8 mouse cellular contexts compared by ENCODE assay signal in genomic region chr12:112929562-112930352, GRCm38 (mm10). TPM values are rescaled to one million over a fixed set of nuclear protein-coding genes. Genes with fewer than 3 reads are reported as not detected.
DNase-seq lines count a peak whose midpoint lies in the region; ATAC-seq and TF ChIP-seq lines count a peak whose summit lies in the region.

Gene Jag2, minus strand, starts transcription at chr12:112929776.

- H3K79me3 ChIP-seq in C2C12 (ENCODE audit: low read depth), result peaks cover 26% of the 10 kb centered on the region

- no peaks in the 10 kb centered on the region for H3K4me1 ChIP-seq in bone marrow macrophage, adult 2 months (ENCODE audit: control insufficient read depth, insufficient read depth, low read length)
- peaks cover 8% of the 10 kb centered on the region for H3K4me1 ChIP-seq in forebrain, embryonic 14.5 days (ENCODE audit: control insufficient read depth, insufficient read depth, low read length)
- peaks cover 38% of the 10 kb centered on the region for H3K4me1 ChIP-seq in heart, embryonic 15.5 days (replicated peaks)
- peaks cover 16% of the 10 kb centered on the region for H3K4me1 ChIP-seq in liver, embryonic 15.5 days (replicated peaks)
- peaks cover 10% of the 10 kb centered on the region; the same call in 1 of the 2 replicates for H3K4me1 ChIP-seq in neural tube, embryonic 14.5 days (ENCODE audit: control insufficient read depth, insufficient read depth, low read length)

- H3K27ac ChIP-seq in bone marrow macrophage, adult 2 months (ENCODE audit: insufficient read depth, low read depth, low read length), result no peak within 1 kb of the TSS
- peak within 1 kb of the TSS; percentile 65 for H3K27ac ChIP-seq in forebrain, embryonic 14.5 days (ENCODE audit: low read depth, low read length)
- H3K27ac ChIP-seq in heart, embryonic 15.5 days, result peak within 1 kb of the TSS; percentile 65
- H3K27ac ChIP-seq in liver, embryonic 15.5 days (replicated peaks), result no peak within 1 kb of the TSS
- peak within 1 kb of the TSS; percentile 86 for H3K27ac ChIP-seq in neural tube, embryonic 14.5 days (ENCODE audit: low read depth, low read length)

- H3K4me2 ChIP-seq in forebrain, embryonic 14.5 days (ENCODE audit: low read length), result peak within 1 kb of the TSS; percentile 75
- H3K4me2 ChIP-seq in heart, embryonic 15.5 days, result peak within 1 kb of the TSS; percentile 98
- peak within 1 kb of the TSS; percentile 67 for H3K4me2 ChIP-seq in liver, embryonic 15.5 days
- peak within 1 kb of the TSS; percentile 77 for H3K4me2 ChIP-seq in neural tube, embryonic 14.5 days (ENCODE audit: low read depth, low read length)

- peak; percentile 72 for DNase-seq in forebrain, embryonic 14.5 days (ENCODE audit: low spot score)
- DNase-seq in layer of hippocampus, adult 18-20 months (ENCODE audit: low spot score in 2 of 2), result peak; percentile 67 to 75
- peak; percentile 60 for DNase-seq in urinary bladder, adult 2 months (ENCODE audit: low spot score)

- peak; percentile 80 for TF ChIP-seq CTCF in C2C12 (IDR thresholded peaks at IDR 0.05; ENCODE audit: control insufficient read depth, insufficient read depth, insufficient read length)
- no peak; the same call in 1 of the 2 replicates for TF ChIP-seq CTCF in bone marrow macrophage, adult 2 months (IDR thresholded peaks at IDR 0.05; ENCODE audit: low read depth, low read length)

- peak within 1 kb of the TSS; percentile 71 for H3K9ac ChIP-seq in forebrain, embryonic 14.5 days (ENCODE audit: low read length)
- peak within 1 kb of the TSS; percentile 65 for H3K9ac ChIP-seq in heart, embryonic 15.5 days
- H3K9ac ChIP-seq in liver, embryonic 15.5 days, result no peak within 1 kb of the TSS
- H3K9ac ChIP-seq in neural tube, embryonic 14.5 days (replicated peaks; ENCODE audit: low read depth, low read length), result peak within 1 kb of the TSS; percentile 83

- H3K27me3 ChIP-seq in C2C12 (ENCODE audit: control insufficient read depth, insufficient read depth, insufficient read length), result no peaks in the 10 kb centered on the region
- H3K27me3 ChIP-seq in forebrain, embryonic 14.5 days (replicated peaks; ENCODE audit: control insufficient read depth, insufficient read depth, low read length), result peaks cover 41% of the 10 kb centered on the region
- H3K27me3 ChIP-seq in heart, embryonic 15.5 days, result peaks cover 74% of the 10 kb centered on the region
- peaks cover 86% of the 10 kb centered on the region for H3K27me3 ChIP-seq in liver, embryonic 15.5 days
- H3K27me3 ChIP-seq in neural tube, embryonic 14.5 days (ENCODE audit: control insufficient read depth, insufficient read depth, low read length), result no peaks in the 10 kb centered on the region; the same call in 1 of the 2 replicates

- H3K36me3 ChIP-seq in C2C12 (ENCODE audit: control insufficient read depth, insufficient read depth), result peaks cover 5% of the 10 kb centered on the region
- H3K36me3 ChIP-seq in forebrain, embryonic 14.5 days (ENCODE audit: control insufficient read depth, insufficient read depth, low read length), result no peaks in the 10 kb centered on the region
- H3K36me3 ChIP-seq in heart, embryonic 15.5 days, result no peaks in the 10 kb centered on the region
- no peaks in the 10 kb centered on the region for H3K36me3 ChIP-seq in liver, embryonic 15.5 days (replicated peaks)
- H3K36me3 ChIP-seq in neural tube, embryonic 14.5 days (ENCODE audit: control insufficient read depth, insufficient read depth, low read length), result no peaks in the 10 kb centered on the region

- WGBS in forebrain, embryonic 14.5 days, result under 1% methylated on average over 61 of the region's 85 CpGs
- WGBS in heart, embryonic 15.5 days, result 1% methylated on average over 60 of the region's 85 CpGs
- 1% methylated on average over 77 of the region's 85 CpGs for WGBS in liver, embryonic 15.5 days (ENCODE audit: insufficient replicate concordance)
- WGBS in neural tube, embryonic 14.5 days, result under 1% methylated on average over 49 of the region's 85 CpGs

- H3K4me3 ChIP-seq in C2C12 (ENCODE audit: insufficient read depth, poor library complexity, severe bottlenecking), result peak within 1 kb of the TSS; percentile 61
- H3K4me3 ChIP-seq in bone marrow macrophage, adult 2 months (ENCODE audit: insufficient read depth, low read length), result peak within 1 kb of the TSS; percentile 47
- H3K4me3 ChIP-seq in forebrain, embryonic 14.5 days (ENCODE audit: low read depth, low read length), result peak within 1 kb of the TSS; percentile 58
- peak within 1 kb of the TSS; percentile 63 for H3K4me3 ChIP-seq in heart, embryonic 15.5 days
- H3K4me3 ChIP-seq in liver, embryonic 15.5 days (replicated peaks), result peak within 1 kb of the TSS; percentile 47
- peak within 1 kb of the TSS; percentile 67 for H3K4me3 ChIP-seq in neural tube, embryonic 14.5 days (ENCODE audit: low read depth, low read length)

- H3ac ChIP-seq in C2C12 (ENCODE audit: control insufficient read depth, insufficient read length, low read depth), result peak within 1 kb of the TSS; percentile 82

- TF ChIP-seq POLR2A in bone marrow macrophage, adult 2 months (IDR thresholded peaks at IDR 0.05; ENCODE audit: borderline replicate concordance, low read depth, low read length), result no peak

- H3K79me2 ChIP-seq in C2C12 (ENCODE audit: control insufficient read depth, insufficient read depth), result peaks cover 35% of the 10 kb centered on the region

- peak; percentile 61 for ATAC-seq in forebrain, embryonic 14.5 days
- peak; percentile 74 for ATAC-seq in heart, embryonic 15.5 days (replicated peaks; ENCODE audit: insufficient number of reproducible peaks, insufficient read depth, low FRiP score, low read depth)
- ATAC-seq in liver, embryonic 15.5 days (ENCODE audit: insufficient read depth), result peak; percentile 32
- peak; percentile 66 for ATAC-seq in neural tube, embryonic 14.5 days (ENCODE audit: low read depth)

- H3K9me3 ChIP-seq in forebrain, embryonic 14.5 days (replicated peaks; ENCODE audit: control insufficient read depth, low read length), result no peaks in the 10 kb centered on the region
- no peaks in the 10 kb centered on the region for H3K9me3 ChIP-seq in heart, embryonic 15.5 days (replicated peaks)
- H3K9me3 ChIP-seq in liver, embryonic 15.5 days (replicated peaks), result no peaks in the 10 kb centered on the region
- H3K9me3 ChIP-seq in neural tube, embryonic 14.5 days (ENCODE audit: control insufficient read depth, low read length), result no peaks in the 10 kb centered on the region

TF ChIP-seq in C2C12, 6 proteins besides CTCF, POLR2A, EP300 and RAD21:
- TF ChIP-seq MYOG (IDR thresholded peaks at IDR 0.05; ENCODE audit: control insufficient read depth, extremely low read depth, insufficient read length), result no peak

RNA-seq across cellular contexts. Expression of gene Jag2, which starts in this region (rescaled TPM):
- 85.1 TPM for polyA plus RNA-seq in C2C12 (2012; fragmentation: generic; extraction: Trizol)
- 2.8 and 3.2 TPM in 2 replicates for polyA plus RNA-seq in bone marrow macrophage, adult 2 months (2012; ENCODE audit: insufficient read depth, insufficient read length, missing spikeins)
- 5.3 and 7.5 TPM in 2 replicates for polyA plus RNA-seq in forebrain, embryonic 14.5 days (2014; fragmentation: Nextera tagmentation; extraction: Ambion mirVana)
- polyA plus RNA-seq in heart, embryonic 15.5 days (2015; fragmentation: Nextera tagmentation; extraction: Ambion mirVana), result 3.7 and 6.6 TPM in 2 replicates
- total RNA-seq in layer of hippocampus, adult 18-20 months (2021), result 10 to 100 TPM; 42.6 to 44.2 TPM
- polyA plus RNA-seq in liver, embryonic 15.5 days (2015; fragmentation: Nextera tagmentation; extraction: Ambion mirVana), result 0.21 and 0.32 TPM in 2 replicates
- 14.0 and 17.2 TPM in 2 replicates for polyA plus RNA-seq in neural tube, embryonic 14.5 days (2014; fragmentation: Nextera tagmentation; extraction: Ambion mirVana)
- 42.7 and 62.7 TPM in 2 replicates for polyA plus RNA-seq in urinary bladder, adult 2 months (2012; rRNA removed)

Comparison
In these comparisons a context has a peak if more than half of its experiments do, and no peak if none do; other contexts are left out.
1. Peak in ATAC-seq, H3K4me3 ChIP-seq and H3K4me2 ChIP-seq in liver, embryonic 15.5 days; RNA of the gene not detected or under 1 TPM.
2. H3K27ac ChIP-seq: peak in forebrain, embryonic 14.5 days (single experiment), heart, embryonic 15.5 days (single experiment) and neural tube, embryonic 14.5 days (single experiment); none in bone marrow macrophage, adult 2 months (single experiment) and liver, embryonic 15.5 days (single experiment).
3. Peak in every context shown above with its lines, with median percentiles within 50 percentile points of each other: H3K4me3 ChIP-seq, ATAC-seq, DNase-seq and H3K4me2 ChIP-seq.